Mouse (Mus musculus) kidney, embryonic 16.5 days (tissue): ENCODE results near the gene Zfp385c. TPM values are rescaled to one million over a fixed set of nuclear protein-coding genes. Genes with fewer than 3 reads are reported as not detected.

Source experiments
- ATAC-seq: fragments of 200-750 bp; cut with Nextera tagmentation; 2 replicates; pipeline ENCODE4 v1.8.0; 2017; ENCODE audit warnings: moderate TSS enrichment; ENCODE audit not compliant: low FRiP score, low TSS enrichment
- H3K27ac ChIP-seq: fragments of 300-500 bp; sonication (generic); 2 replicates; pipeline ENCODE4 v1.5.1; 2014; ENCODE audit warnings: low read length
- H3K27me3 ChIP-seq: fragments of 300-500 bp; sonication (generic); 2 replicates; pipeline ENCODE4 v1.6.1; 2014; ENCODE audit warnings: low read length, control low read depth, mixed read lengths; ENCODE audit not compliant: insufficient read depth
- H3K36me3 ChIP-seq: fragments of 300-500 bp; sonication (generic); 2 replicates; pipeline ENCODE4 v1.6.1; 2014; ENCODE audit warnings: low read length, control low read depth, mixed read lengths; ENCODE audit not compliant: insufficient read depth
- H3K4me1 ChIP-seq: fragments of 300-500 bp; sonication (generic); 2 replicates; pipeline ENCODE4 v1.6.1; 2014; ENCODE audit warnings: low read length, control low read depth, mixed read lengths; ENCODE audit not compliant: insufficient read depth
- H3K4me2 ChIP-seq: fragments of 300-500 bp; sonication (generic); replicated peaks from 2 replicates; pipeline ENCODE4 v1.6.1; 2014; ENCODE audit warnings: low read depth, low read length
- H3K4me3 ChIP-seq: fragments of 300-500 bp; sonication (generic); 2 replicates; pipeline ENCODE4 v1.5.1; 2014; ENCODE audit warnings: mild to moderate bottlenecking, low read length
- H3K9ac ChIP-seq: fragments of 300-500 bp; sonication (generic); replicated peaks from 2 replicates; pipeline ENCODE4 v1.6.1; 2014; ENCODE audit warnings: low read length
- H3K9me3 ChIP-seq: fragments of 300-500 bp; sonication (generic); 2 replicates; pipeline ENCODE4 v1.6.1; 2016; ENCODE audit warnings: low read length, control low read depth
- WGBS: fragments of 180-500 bp; shearing (Covaris S2); extraction: QIAGEN DNeasy Blood & Tissue Kit; methylation state at CpG from one replicate; pipeline ENCODE4 v1.1.7; 2014; 5-methylcytosine and 5-hydroxymethylcytosine counted together
- polyA plus RNA-seq: library from polyadenylated mRNA; unstranded; fragments of >200 nt; fragmentation: Nextera tagmentation; extraction: Ambion mirVana; gene quantifications from 2 replicates; pipeline ENCODE4 v1.2.1, GENCODE M21; 2015

The Zfp385c gene
- polyA plus RNA-seq, 1 experiment from 2014 or later = 0.32 TPM

- H3K27me3 ChIP-seq = no peaks in the 10 kb centered on the region
- H3K9ac ChIP-seq = peak within 1 kb of the TSS; percentile 97
- WGBS = 2% methylated on average over 48 of the region's 48 CpGs
- H3K4me2 ChIP-seq = peak within 1 kb of the TSS; percentile 55
- H3K4me3 ChIP-seq = peak within 1 kb of the TSS; percentile 94
- peak within 1 kb of the TSS; percentile 83 for H3K27ac ChIP-seq
- H3K36me3 ChIP-seq = peaks cover 39% of the 10 kb centered on the region
- no peaks in the 10 kb centered on the region for H3K9me3 ChIP-seq
- peak; percentile 90 for ATAC-seq
- H3K4me1 ChIP-seq = peaks cover 29% of the 10 kb centered on the region
These were observed 19.7 kb upstream of the Zfp385c start, which contains the start of gene Kat2a for GRCm38 (mm10) chr11:100711783-100712615. Gene Kat2a (minus strand): TSS chr11:100712465.

GRCm38 (mm10) chr11:100710977-100711376 lies 18.7 kb upstream of the Zfp385c start:
- Histone ChIP-seq H3K36me3 (peaks cover 39% of the 10 kb centered on the region), H3K4me3 (no peak overlapping the region)

GRCm38 (mm10) chr11:100710528-100710927 lies 18.3 kb upstream of the Zfp385c start:
- Histone ChIP-seq H3K4me1 (peaks cover 29% of the 10 kb centered on the region), H3K9me3 (no peaks in the 10 kb centered on the region), H3K27ac (no peak overlapping the region), H3K36me3 (peaks cover 40% of the 10 kb centered on the region), H3K27me3 (no peaks in the 10 kb centered on the region), H3K9ac (no peak overlapping the region), H3K4me3 (no peak overlapping the region), H3K4me2 (no peak overlapping the region)
- 82% methylated on average over 15 of the region's 15 CpGs for WGBS
- ATAC-seq = no peak

More at GRCm38 (mm10) chr11:100710977-100711376, 18.7 kb upstream of the Zfp385c start:
- peaks cover 29% of the 10 kb centered on the region for H3K4me1 ChIP-seq
- no peaks in the 10 kb centered on the region for H3K9me3 ChIP-seq
- no peak overlapping the region for H3K9ac ChIP-seq
- H3K27me3 ChIP-seq = no peaks in the 10 kb centered on the region
- no peak overlapping the region for H3K4me2 ChIP-seq
- no peak for ATAC-seq
- WGBS = 89% methylated on average over 4 of the region's 4 CpGs
- no peak overlapping the region for H3K27ac ChIP-seq

GRCm38 (mm10) chr11:100709201-100709810 lies 17.1 kb upstream of the Zfp385c start:
- H3K36me3 ChIP-seq = peaks cover 38% of the 10 kb centered on the region
- no peaks in the 10 kb centered on the region for H3K9me3 ChIP-seq
- H3K4me1 ChIP-seq = peaks cover 25% of the 10 kb centered on the region
- H3K4me3 ChIP-seq = no peak overlapping the region
- H3K4me2 ChIP-seq = no peak overlapping the region
- no peak overlapping the region for H3K27ac ChIP-seq
- 92% methylated on average over 9 of the region's 9 CpGs for WGBS
- no peak overlapping the region for H3K9ac ChIP-seq
- ATAC-seq = no peak
- H3K27me3 ChIP-seq = no peaks in the 10 kb centered on the region

- Histone ChIP-seq H3K27me3 (no peaks in the 10 kb centered on the region), H3K4me3 (no peak overlapping the region), H3K4me1 (0 out of 2 replicates have a peak, but pooled peaks cover 3% of the 10 kb centered on the region), H3K9me3 (no peaks in the 10 kb centered on the region), H3K9ac (no peak overlapping the region), H3K36me3 (peaks cover 38% of the 10 kb centered on the region), H3K4me2 (no peak overlapping the region), H3K27ac (no peak overlapping the region)
- 91% methylated on average over 23 of the region's 23 CpGs for WGBS
- no peak for ATAC-seq
These were observed 13.0 kb upstream of the Zfp385c start for GRCm38 (mm10) chr11:100705095-100705747.

- no peak within 1 kb of the TSS for H3K27ac ChIP-seq
These were observed 11.7 kb upstream of the Zfp385c start, which contains the start of gene Dhx58 for GRCm38 (mm10) chr11:100703851-100704531. Gene Dhx58 (minus strand): TSS chr11:100704271.

GRCm38 (mm10) chr11:100703366-100703765 lies 11.1 kb upstream of the Zfp385c start:
- Histone ChIP-seq H3K9ac (no peak overlapping the region), H3K27me3 (no peaks in the 10 kb centered on the region), H3K9me3 (no peaks in the 10 kb centered on the region), H3K4me2 (no peak overlapping the region), H3K27ac (no peak overlapping the region), H3K4me1 (0 out of 2 replicates have a peak, but pooled peaks cover 3% of the 10 kb centered on the region), H3K4me3 (no peak overlapping the region), H3K36me3 (peaks cover 29% of the 10 kb centered on the region)
- no peak for ATAC-seq
- WGBS = 70% methylated on average over 11 of the region's 11 CpGs

More at GRCm38 (mm10) chr11:100703851-100704531, 11.7 kb upstream of the Zfp385c start, which contains the start of gene Dhx58:
- Histone ChIP-seq H3K9me3 (no peaks in the 10 kb centered on the region), H3K9ac (no peak within 1 kb of the TSS), H3K4me3 (no peak within 1 kb of the TSS), H3K27me3 (no peaks in the 10 kb centered on the region), H3K36me3 (peaks cover 35% of the 10 kb centered on the region), H3K4me2 (no peak within 1 kb of the TSS), H3K4me1 (0 out of 2 replicates have a peak, but pooled peaks cover 3% of the 10 kb centered on the region)
- WGBS = 66% methylated on average over 7 of the region's 7 CpGs
- no peak for ATAC-seq

GRCm38 (mm10) chr11:100702906-100703305 lies 10.7 kb upstream of the Zfp385c start:
- Histone ChIP-seq H3K4me3 (0 out of 2 replicates have a peak overlapping the region, but pooled peaks have one; percentile 5), H3K9ac (no peak overlapping the region), H3K4me1 (0 out of 2 replicates have a peak, but pooled peaks cover 3% of the 10 kb centered on the region), H3K9me3 (no peaks in the 10 kb centered on the region), H3K27me3 (no peaks in the 10 kb centered on the region), H3K4me2 (peak overlapping the region; percentile 45), H3K27ac (no peak overlapping the region), H3K36me3 (peaks cover 24% of the 10 kb centered on the region)
- 41% methylated on average over 7 of the region's 7 CpGs for WGBS
- ATAC-seq = no peak
